7 mouse cellular contexts compared by ENCODE assay signal in the genomic region with DNA sequence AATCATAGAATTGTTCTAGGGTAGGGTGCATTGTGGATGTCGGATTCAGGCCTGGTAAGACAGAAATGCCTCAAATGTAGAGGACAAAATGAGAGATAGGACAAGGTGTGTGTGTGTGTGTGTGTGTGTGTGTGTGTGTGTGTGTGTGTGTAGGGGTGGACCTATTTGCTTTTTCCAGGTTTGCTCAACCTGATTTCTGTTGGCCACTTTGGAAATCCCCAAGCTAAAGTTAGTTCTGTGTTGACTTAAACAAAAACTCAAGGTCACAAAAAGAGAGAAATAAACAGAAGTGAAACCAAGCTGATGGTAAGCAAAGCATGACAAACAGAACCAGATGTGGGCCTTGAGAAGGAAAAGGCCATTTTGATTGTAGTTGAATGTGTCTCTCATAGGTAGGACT.
DNase-seq lines count a peak whose midpoint lies in the region; ATAC-seq and TF ChIP-seq lines count a peak whose summit lies in the region.
"Not testable (repeated sequence)": the region's sequence is repeated elsewhere in the genome, so short reads cannot be mapped to it uniquely, and the experiment has no call there.

No protein-coding gene starts in this region.

- not testable (repeated sequence) for H3K9ac ChIP-seq in liver, postnatal 0 days (replicated peaks)

- not testable (repeated sequence) for H3K9me3 ChIP-seq in liver, postnatal 0 days (ENCODE audit: low read length)

- not testable (repeated sequence) for H3K4me2 ChIP-seq in liver, postnatal 0 days (ENCODE audit: low read depth, low read length)

- H3K4me3 ChIP-seq in bone marrow macrophage, adult 2 months (ENCODE audit: insufficient read depth, low read length); liver, postnatal 0 days (ENCODE audit: low read depth, low read length); spleen, adult 2 months (ENCODE audit: extremely low read depth, insufficient read depth, insufficient read length): not testable (repeated sequence)

- peak; percentile 90 for DNase-seq in A20 (ENCODE audit: low read depth, low spot score)
- DNase-seq in liver, postnatal 0 days, result not testable (repeated sequence)
- peak; percentile 14 for DNase-seq in lung, postnatal 36 days
- DNase-seq in skeletal muscle tissue, adult 2 months (ENCODE audit: low read depth, low spot score), result peak; percentile 3
- peak; percentile 56 to 84 for DNase-seq in spleen, adult 2 months (ENCODE audit: low read depth in 1 of 2, low spot score in 2 of 2)
- DNase-seq in splenic B cell, adult 2 months (ENCODE audit: low read depth, low spot score), result peak; percentile 89

- H3K27me3 ChIP-seq in liver, postnatal 0 days (ENCODE audit: insufficient read depth, low read length); spleen, adult 2 months (ENCODE audit: control insufficient read depth, insufficient read depth, low read length); splenic B cell, adult 2 months (ENCODE audit: control insufficient read depth, insufficient read depth, low read length, poor library complexity, severe bottlenecking): not testable (repeated sequence)

- 36% methylated on average over 1 of the region's 1 CpGs for WGBS in liver, postnatal 0 days (ENCODE audit: insufficient replicate concordance)
- WGBS in spleen, adult 2 months, result 32% methylated on average over 1 of the region's 1 CpGs

- TF ChIP-seq CTCF in bone marrow macrophage, adult 2 months (IDR thresholded peaks at IDR 0.05; ENCODE audit: low read depth, low read length); liver, postnatal 0 days (IDR thresholded peaks at IDR 0.05; ENCODE audit: low read depth); spleen, adult 2 months (IDR thresholded peaks at IDR 0.05; ENCODE audit: extremely low read depth, insufficient read depth, insufficient read length, insufficient replicate concordance): not testable (repeated sequence)

- H3K36me3 ChIP-seq in liver, postnatal 0 days (replicated peaks; ENCODE audit: insufficient read depth, low read length); spleen, adult 2 months (ENCODE audit: control insufficient read depth, insufficient read depth, low read length); splenic B cell, adult 2 months (ENCODE audit: control insufficient read depth, insufficient read depth, low read length, poor library complexity, severe bottlenecking): not testable (repeated sequence)

- H3K4me1 ChIP-seq in bone marrow macrophage, adult 2 months (ENCODE audit: control insufficient read depth, insufficient read depth, low read length); liver, postnatal 0 days (ENCODE audit: insufficient read depth); spleen, adult 2 months (ENCODE audit: control insufficient read depth, insufficient read depth, insufficient read length): not testable (repeated sequence)

- H3K27ac ChIP-seq in bone marrow macrophage, adult 2 months (ENCODE audit: insufficient read depth, low read depth, low read length), result peak overlapping the region; percentile 71
- H3K27ac ChIP-seq in liver, postnatal 0 days (ENCODE audit: low read depth), result not testable (repeated sequence)
- H3K27ac ChIP-seq in spleen, adult 2 months (ENCODE audit: insufficient read depth, low read length), result peak overlapping the region; percentile 75; the same call in 1 of the 2 replicates

- TF ChIP-seq EP300 in liver, postnatal 0 days (IDR thresholded peaks at IDR 0.05; ENCODE audit: low read depth), result 0 out of 2 replicates have a peak, but pooled peaks have one; percentile 21

- peak; percentile 61; the same call in 1 of the 2 replicates for ATAC-seq in liver, postnatal 0 days

- not testable (repeated sequence) for TF ChIP-seq POLR2A in bone marrow macrophage, adult 2 months (IDR thresholded peaks at IDR 0.05; ENCODE audit: borderline replicate concordance, low read depth, low read length); spleen, adult 2 months (IDR thresholded peaks at IDR 0.05; ENCODE audit: low read depth, low read length)
